Mouse (Mus musculus) midbrain, embryonic 12.5 days (tissue): Measurements from ENCODE around the gene Gjb5. TPM values are rescaled to one million over a fixed set of nuclear protein-coding genes. Genes with fewer than 3 reads are reported as not detected.
A peak's percentile ranks its signal among the peaks of the same experiment; 100 is the strongest.

ENCODE experiments used
- ATAC-seq: fragments of 200-750 bp; cut with Nextera tagmentation; 2 replicates; pipeline ENCODE4 v1.8.0; 2017; ENCODE audit warnings: low read depth, moderate TSS enrichment, moderate library complexity; ENCODE audit not compliant: low FRiP score
- H3K27ac ChIP-seq: fragments of 300-500 bp; sonication (generic); replicated peaks from 2 replicates; pipeline ENCODE4 v1.5.1; 2016; ENCODE audit warnings: mild to moderate bottlenecking
- H3K27me3 ChIP-seq: fragments of 300-500 bp; sonication (generic); 2 replicates; pipeline ENCODE4 v1.6.1; 2016; ENCODE audit warnings: mild to moderate bottlenecking
- H3K36me3 ChIP-seq: fragments of 300-500 bp; sonication (generic); 2 replicates; pipeline ENCODE4 v1.6.1; 2016
- H3K4me1 ChIP-seq: fragments of 300-500 bp; sonication (generic); 2 replicates; pipeline ENCODE4 v1.6.1; 2016
- H3K4me2 ChIP-seq: fragments of 300-500 bp; sonication (generic); replicated peaks from 2 replicates; pipeline ENCODE4 v1.6.1; 2016; ENCODE audit warnings: mild to moderate bottlenecking, moderate library complexity
- H3K4me3 ChIP-seq: fragments of 300-500 bp; sonication (generic); 2 replicates; pipeline ENCODE4 v1.5.1; 2016; ENCODE audit warnings: mild to moderate bottlenecking
- H3K9ac ChIP-seq: fragments of 300-500 bp; sonication (generic); replicated peaks from 2 replicates; pipeline ENCODE4 v1.6.1; 2016; ENCODE audit warnings: mild to moderate bottlenecking, moderate library complexity
- H3K9me3 ChIP-seq: fragments of 300-500 bp; sonication (generic); 2 replicates; pipeline ENCODE4 v1.6.1; 2016; ENCODE audit warnings: mild to moderate bottlenecking
- WGBS: fragments of 180-500 bp; shearing (Covaris S2); methylation state at CpG from one replicate; pipeline ENCODE4 v1.1.7; 2016; 5-methylcytosine and 5-hydroxymethylcytosine counted together
- polyA plus RNA-seq: library from polyadenylated mRNA; unstranded; fragments of >200 nt; fragmentation: Nextera tagmentation; extraction: Ambion mirVana; gene quantifications from 2 replicates; pipeline ENCODE4 v1.2.1, GENCODE M21; 2016

Gjb5 gene
- polyA plus RNA-seq, 1 experiment from 2014 or later: 0.17 TPM

DNA sequence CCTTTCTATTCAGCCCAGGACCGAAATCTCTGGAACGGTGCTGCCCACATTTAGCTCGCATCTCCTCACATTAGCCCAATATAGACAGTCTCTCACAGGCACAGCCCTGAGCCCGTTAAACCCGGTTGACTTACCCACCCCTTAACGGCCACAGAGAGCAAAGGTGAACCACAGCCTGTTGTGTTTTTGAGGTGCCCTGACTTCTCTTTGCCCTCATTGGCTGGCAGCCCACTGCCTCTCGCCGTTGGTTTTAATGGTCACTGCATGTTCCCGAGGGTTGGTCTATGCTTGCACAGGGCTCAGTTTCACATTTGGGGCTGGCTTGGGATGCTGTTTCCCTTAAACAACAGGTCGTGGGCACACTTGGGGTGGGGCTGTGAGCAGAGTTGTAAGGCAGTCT, 33.7 kb downstream of the Gjb5 start:
- Histone ChIP-seq H3K4me2 (no peak overlapping the region), H3K27ac (no peak overlapping the region), H3K4me3 (no peak overlapping the region), H3K36me3 (no peaks in the 10 kb centered on the region), H3K27me3 (peaks cover 46% of the 10 kb centered on the region), H3K4me1 (peaks cover 3% of the 10 kb centered on the region; the same call in 1 of the 2 replicates), H3K9ac (no peak overlapping the region), H3K9me3 (no peaks in the 10 kb centered on the region)
- 0 out of 2 replicates have a peak, but pooled peaks have one; percentile 16 for ATAC-seq
- 78% methylated on average over 10 of the region's 10 CpGs for WGBS

DNA sequence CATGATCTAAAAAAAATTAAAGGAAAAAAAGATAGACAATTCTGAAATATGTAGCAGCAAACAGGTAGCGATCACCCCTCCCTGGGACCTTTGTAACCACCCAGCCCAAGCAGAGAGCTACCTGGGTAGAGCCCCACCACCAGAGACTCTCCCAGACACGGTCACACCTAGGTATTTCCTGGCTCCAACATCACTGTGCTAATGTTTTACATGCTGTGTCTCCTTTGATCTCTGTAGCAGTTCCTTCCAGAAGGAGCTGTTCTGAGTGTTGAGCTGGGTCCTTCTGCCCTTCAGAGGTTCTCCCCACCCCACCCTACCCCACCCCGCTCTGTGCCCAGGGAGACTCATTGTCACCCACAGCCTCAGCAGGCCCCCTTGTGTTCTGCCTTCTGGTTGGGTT, 34.3 kb downstream of the Gjb5 start:
- Histone ChIP-seq H3K27me3 (peaks cover 41% of the 10 kb centered on the region), H3K4me2 (no peak overlapping the region), H3K4me1 (no peaks in the 10 kb centered on the region), H3K27ac (no peak overlapping the region), H3K4me3 (no peak overlapping the region), H3K9ac (no peak overlapping the region), H3K9me3 (no peaks in the 10 kb centered on the region), H3K36me3 (no peaks in the 10 kb centered on the region)
- 92% methylated on average over 3 of the region's 3 CpGs for WGBS
- ATAC-seq: no peak

DNA sequence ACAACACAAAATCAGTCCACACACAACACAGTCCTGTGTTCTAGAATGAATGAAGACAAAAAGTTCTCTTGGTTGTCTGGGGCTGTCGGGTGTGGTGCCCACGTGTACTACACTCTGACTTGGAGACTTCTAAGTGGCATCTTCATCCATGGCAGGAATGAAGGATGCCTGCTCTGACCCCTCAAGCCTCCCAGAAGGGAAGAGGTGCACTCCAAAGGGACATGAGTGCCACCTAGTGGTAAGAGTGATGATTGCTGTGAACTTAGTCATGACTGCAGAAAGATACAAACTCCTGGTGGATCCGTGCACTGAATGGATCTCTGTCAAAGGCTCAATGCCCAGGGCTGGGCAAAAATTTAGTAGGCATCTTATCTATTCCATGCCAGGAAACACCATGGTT, 38.4 kb downstream of the Gjb5 start:
- Histone ChIP-seq H3K4me1 (no peaks in the 10 kb centered on the region), H3K9ac (no peak overlapping the region), H3K36me3 (no peaks in the 10 kb centered on the region), H3K9me3 (no peaks in the 10 kb centered on the region), H3K4me2 (no peak overlapping the region), H3K27me3 (peaks cover 14% of the 10 kb centered on the region), H3K27ac (no peak overlapping the region), H3K4me3 (no peak overlapping the region)
- ATAC-seq: no peak
- WGBS: 1% methylated on average over 3 of the region's 3 CpGs

DNA sequence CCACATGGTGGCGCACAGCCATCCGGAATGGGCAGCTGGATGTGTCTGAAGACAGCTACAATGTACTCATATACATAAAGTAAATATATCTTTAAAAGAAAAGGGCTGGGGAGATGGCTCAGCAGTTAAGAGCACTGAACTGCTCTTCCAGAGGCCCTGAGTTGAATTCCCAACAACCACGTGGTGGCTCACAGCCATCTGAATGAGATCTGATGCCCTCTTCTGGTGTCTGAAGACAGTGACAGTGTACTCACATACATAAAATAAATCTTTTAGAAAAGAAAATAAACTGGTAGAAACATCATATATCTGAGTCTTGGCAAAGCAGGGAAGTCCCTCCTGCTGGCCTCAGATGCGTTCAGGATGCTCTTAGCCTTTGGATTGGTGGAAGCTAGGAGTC, 40.8 kb downstream of the Gjb5 start:
- Histone ChIP-seq H3K9ac (no peak overlapping the region), H3K27me3 (peaks cover 31% of the 10 kb centered on the region), H3K27ac (no peak overlapping the region), H3K4me1 (peaks cover 14% of the 10 kb centered on the region), H3K9me3 (no peaks in the 10 kb centered on the region), H3K4me2 (no peak overlapping the region), H3K4me3 (no peak overlapping the region), H3K36me3 (no peaks in the 10 kb centered on the region)
- WGBS: 62% methylated on average over 4 of the region's 4 CpGs
- no peak for ATAC-seq

DNA sequence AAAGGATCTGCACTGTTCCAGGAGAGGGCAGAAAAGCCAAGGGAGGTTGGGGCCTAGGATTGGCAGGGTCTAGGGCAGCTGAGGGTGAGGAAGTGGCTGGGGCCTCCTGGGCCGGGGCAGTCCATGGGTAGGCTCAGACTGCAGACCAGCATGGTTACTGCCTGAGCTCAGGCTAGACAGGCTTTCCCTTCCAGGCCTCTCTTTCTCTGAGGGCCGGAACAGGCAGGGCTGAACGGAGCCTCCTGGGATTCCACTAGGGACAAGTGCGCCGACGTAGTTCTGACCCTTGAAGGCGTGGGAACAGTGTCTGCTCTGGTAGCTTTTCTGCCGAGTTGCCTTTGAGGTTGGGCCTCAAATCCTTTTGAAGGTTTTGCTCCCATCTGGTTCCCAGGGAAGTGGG, 42.2 kb downstream of the Gjb5 start:
- peaks cover 14% of the 10 kb centered on the region for H3K4me1 ChIP-seq
- 78% methylated on average over 8 of the region's 8 CpGs for WGBS
- no peak overlapping the region for H3K4me3 ChIP-seq
- no peaks in the 10 kb centered on the region for H3K9me3 ChIP-seq
- peaks cover 38% of the 10 kb centered on the region for H3K27me3 ChIP-seq
- H3K27ac ChIP-seq: no peak overlapping the region
- H3K36me3 ChIP-seq: no peaks in the 10 kb centered on the region
- no peak overlapping the region for H3K4me2 ChIP-seq
- no peak for ATAC-seq
- H3K9ac ChIP-seq: no peak overlapping the region

DNA sequence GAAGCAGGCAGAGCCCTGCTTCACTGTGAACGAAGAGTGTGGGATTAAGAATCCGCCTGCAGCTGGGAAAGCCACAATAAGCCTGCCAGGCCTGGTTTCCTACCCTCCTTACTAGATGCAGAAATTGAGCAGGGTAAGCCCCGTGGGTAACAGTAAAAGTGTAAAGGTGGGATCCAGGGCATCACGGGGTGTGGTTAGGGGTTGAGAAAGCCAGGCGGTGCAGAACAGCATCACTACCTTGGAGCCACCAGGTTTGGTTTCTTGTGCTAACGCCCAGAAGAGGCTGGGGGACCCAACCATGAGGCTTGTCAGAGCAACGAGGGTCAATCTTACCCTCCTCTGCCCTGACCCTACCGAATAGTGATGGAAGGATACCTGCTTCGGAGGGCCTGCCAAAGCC, 43.4 kb downstream of the Gjb5 start:
- Histone ChIP-seq H3K9me3 (no peaks in the 10 kb centered on the region), H3K4me3 (no peak overlapping the region), H3K9ac (0 out of 2 replicates have a peak overlapping the region, but pooled peaks have one; percentile 65), H3K4me1 (peaks cover 14% of the 10 kb centered on the region), H3K27me3 (peaks cover 38% of the 10 kb centered on the region), H3K4me2 (peak overlapping the region; percentile 89), H3K36me3 (no peaks in the 10 kb centered on the region), H3K27ac (no peak overlapping the region)
- no peak for ATAC-seq
- 37% methylated on average over 9 of the region's 9 CpGs for WGBS

DNA sequence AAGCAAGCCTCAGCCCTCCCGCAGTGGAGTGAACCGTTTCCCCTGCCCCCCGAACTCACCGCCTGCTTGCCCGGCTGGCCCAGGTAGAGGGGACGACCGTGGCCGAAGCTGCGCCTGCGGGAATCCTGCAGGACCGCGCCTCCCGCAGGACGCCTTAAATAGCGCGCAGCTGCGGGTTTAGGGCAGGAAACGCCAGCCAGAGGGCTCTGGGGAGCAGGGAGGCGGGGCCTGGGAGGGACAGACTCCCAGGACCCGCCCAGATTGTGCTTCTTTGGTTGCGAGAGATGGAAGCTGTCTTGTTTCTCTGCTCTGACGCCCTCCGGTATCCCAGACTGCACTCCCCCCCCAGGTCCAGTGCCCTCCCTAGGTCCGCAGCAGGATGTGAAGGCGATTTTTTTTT, 44.1 kb downstream of the Gjb5 start, which contains the start of gene Gja4:
TSS of gene Gja4 (minus strand) at position 179 of the 400 bp plus-strand sequence.
- no peak within 1 kb of the TSS for H3K27ac ChIP-seq
- WGBS: under 1% methylated on average over 25 of the region's 25 CpGs
- ATAC-seq: peak; percentile 74; the same call in 1 of the 2 replicates
- peak within 1 kb of the TSS; percentile 65 for H3K9ac ChIP-seq
- H3K4me1 ChIP-seq: peaks cover 14% of the 10 kb centered on the region
- peak within 1 kb of the TSS; percentile 50 for H3K4me3 ChIP-seq
- H3K4me2 ChIP-seq: peak within 1 kb of the TSS; percentile 89
- peaks cover 38% of the 10 kb centered on the region for H3K27me3 ChIP-seq
- no peaks in the 10 kb centered on the region for H3K9me3 ChIP-seq
- H3K36me3 ChIP-seq: no peaks in the 10 kb centered on the region

DNA sequence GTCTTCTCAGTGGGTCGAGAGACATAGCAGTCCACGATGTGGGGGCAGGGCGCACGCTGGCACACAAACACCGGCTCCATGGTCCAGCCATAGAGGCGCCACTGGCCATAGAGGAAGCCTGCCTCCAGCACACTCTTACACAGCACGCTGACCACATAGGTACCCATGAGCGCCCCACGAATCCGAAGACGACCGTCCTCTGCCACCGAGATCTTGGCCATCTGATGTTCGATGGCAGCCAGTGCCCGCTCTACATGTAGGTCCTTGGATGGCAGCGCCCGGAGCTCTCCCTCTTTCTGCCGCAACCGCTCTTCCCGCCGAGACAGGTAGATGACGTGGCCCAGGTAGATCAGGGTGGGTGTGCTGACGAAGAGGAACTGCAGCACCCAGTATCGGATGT, 45.6 kb downstream of the Gjb5 start:
- H3K27me3 ChIP-seq: peaks cover 38% of the 10 kb centered on the region
- no peaks in the 10 kb centered on the region for H3K9me3 ChIP-seq
- H3K4me1 ChIP-seq: peaks cover 14% of the 10 kb centered on the region
- no peak overlapping the region for H3K4me3 ChIP-seq
- no peak for ATAC-seq
- no peak overlapping the region for H3K9ac ChIP-seq
- no peak overlapping the region for H3K27ac ChIP-seq
- H3K4me2 ChIP-seq: no peak overlapping the region
- WGBS: 67% methylated on average over 24 of the region's 24 CpGs
- no peaks in the 10 kb centered on the region for H3K36me3 ChIP-seq

DNA sequence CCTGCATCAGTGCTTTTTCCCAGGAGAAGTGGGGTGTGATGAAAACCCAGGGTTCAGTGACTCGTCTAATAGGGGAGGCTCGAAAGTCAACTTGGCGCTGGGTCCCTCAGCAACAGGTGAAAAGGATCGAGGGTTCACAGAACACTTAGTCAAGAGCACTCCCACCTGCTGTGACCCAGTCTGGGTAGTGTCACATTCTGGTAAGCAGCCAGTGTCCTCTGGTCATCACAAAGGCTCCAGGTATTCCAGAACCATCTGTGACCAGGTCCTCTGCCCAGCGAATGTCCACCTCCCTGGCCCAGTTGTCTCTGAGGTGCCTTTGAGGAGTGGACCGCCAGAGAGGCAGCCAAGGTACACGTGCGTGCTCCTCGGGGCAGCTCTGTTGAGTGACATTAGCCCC, 46.4 kb downstream of the Gjb5 start:
- ATAC-seq: no peak
- Histone ChIP-seq H3K27ac (no peak overlapping the region), H3K4me1 (peaks cover 14% of the 10 kb centered on the region), H3K4me2 (no peak overlapping the region), H3K27me3 (peaks cover 38% of the 10 kb centered on the region), H3K36me3 (no peaks in the 10 kb centered on the region), H3K9me3 (no peaks in the 10 kb centered on the region), H3K4me3 (no peak overlapping the region), H3K9ac (no peak overlapping the region)
- 56% methylated on average over 9 of the region's 9 CpGs for WGBS

DNA sequence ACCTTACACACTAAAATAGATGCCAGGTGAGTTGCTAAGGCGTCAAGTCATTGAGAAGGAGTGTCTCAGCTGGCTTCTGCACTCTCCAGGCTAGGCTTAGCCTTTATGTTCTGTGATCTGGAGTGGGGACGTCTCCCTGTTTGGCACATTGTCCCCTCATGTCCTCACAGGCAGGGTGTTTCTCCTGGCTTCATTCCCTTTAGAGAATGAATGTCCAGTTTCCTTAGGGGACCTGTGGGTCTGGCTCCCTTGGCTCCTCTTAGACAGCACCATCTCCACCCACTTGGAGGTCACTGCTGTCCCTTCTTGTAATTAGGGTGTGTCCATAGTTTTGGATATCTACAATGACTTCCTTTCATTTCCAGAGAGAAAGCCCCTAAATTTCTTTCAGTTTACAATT, 51.1 kb downstream of the Gjb5 start:
- Histone ChIP-seq H3K9me3 (no peaks in the 10 kb centered on the region), H3K27ac (no peak overlapping the region), H3K9ac (no peak overlapping the region), H3K27me3 (peaks cover 5% of the 10 kb centered on the region), H3K4me3 (no peak overlapping the region), H3K4me1 (no peaks in the 10 kb centered on the region), H3K36me3 (no peaks in the 10 kb centered on the region), H3K4me2 (no peak overlapping the region)
- WGBS: 61% methylated on average over 2 of the region's 2 CpGs
- ATAC-seq: no peak

Other genes with a start within 250 kb of the Gjb5 start
- gene Tmem35b, start 234.5 kb downstream of the Gjb5 start, polyA plus RNA-seq: 16.8 and 18.0 TPM in 2 replicates
- 8.2 and 8.3 TPM in 2 replicates for gene Dlgap3, start 189.0 kb downstream of the Gjb5 start, polyA plus RNA-seq
- 41.7 and 50.3 TPM in 2 replicates for gene Smim12, start 114.4 kb downstream of the Gjb5 start, polyA plus RNA-seq
- gene Gja4, start 44.1 kb downstream of the Gjb5 start, polyA plus RNA-seq: 12.6 and 17.1 TPM in 2 replicates
- 0.42 and 0.65 TPM in 2 replicates for gene Gjb3, start 27.3 kb downstream of the Gjb5 start, polyA plus RNA-seq
- gene Gjb4, start 4.1 kb downstream of the Gjb5 start, polyA plus RNA-seq: not detected in 2 replicates